Mouse (Mus musculus): ENCODE data around the gene Hoxb7. TPM values are rescaled to one million over a fixed set of nuclear protein-coding genes. Genes with fewer than 3 reads are reported as not detected.

Hoxb7 gene
- polyA plus RNA-seq, 1 experiment from 2014 or later, result 11.7 TPM

DNA sequence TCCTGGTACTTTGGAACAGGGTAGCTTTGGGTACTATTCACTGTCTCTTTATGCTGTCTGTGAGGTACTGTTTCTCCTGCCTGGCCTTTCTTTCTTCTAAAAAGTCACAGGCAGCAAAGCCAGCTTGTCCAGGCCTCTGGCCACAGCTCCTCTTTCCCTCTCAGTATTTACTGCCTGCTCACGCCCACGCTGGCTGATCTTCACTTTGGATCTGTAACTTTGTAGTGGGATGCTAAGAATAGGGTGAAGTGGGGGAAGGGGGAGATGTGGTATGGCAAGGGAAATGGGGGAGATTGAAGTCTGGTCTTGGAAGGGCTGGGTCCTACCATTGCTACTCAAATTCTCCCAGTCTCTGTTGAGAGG lies 47.6 kb downstream of the Hoxb7 start:
- Histone ChIP-seq H3K4me3 (ENCODE audit: low read depth, low read length) (peak overlapping the region; percentile 43), H3K36me3 (ENCODE audit: control insufficient read depth, insufficient read depth, low read length) (peaks cover 10% of the 10 kb centered on the region; the same call in 1 of the 2 replicates), H3K27ac (ENCODE audit: low read depth) (peak overlapping the region; percentile 99), H3K9me3 (ENCODE audit: control insufficient read depth, low read length) (no peaks in the 10 kb centered on the region), H3K4me2 (ENCODE audit: low read length) (peak overlapping the region; percentile 89), H3K9ac (ENCODE audit: low read length) (peak overlapping the region; percentile 83), H3K27me3 (replicated peaks; ENCODE audit: control insufficient read depth, insufficient read depth, low read length) (no peaks in the 10 kb centered on the region), H3K4me1 (replicated peaks; ENCODE audit: control insufficient read depth, insufficient read depth, low read length) (peaks cover 84% of the 10 kb centered on the region)
- peak; percentile 73 for DNase-seq (ENCODE audit: low spot score)
- no peak for ATAC-seq (replicated peaks; ENCODE audit: low FRiP score, low TSS enrichment, low read depth)
- WGBS, result 9% methylated on average over 2 of the region's 2 CpGs

DNA sequence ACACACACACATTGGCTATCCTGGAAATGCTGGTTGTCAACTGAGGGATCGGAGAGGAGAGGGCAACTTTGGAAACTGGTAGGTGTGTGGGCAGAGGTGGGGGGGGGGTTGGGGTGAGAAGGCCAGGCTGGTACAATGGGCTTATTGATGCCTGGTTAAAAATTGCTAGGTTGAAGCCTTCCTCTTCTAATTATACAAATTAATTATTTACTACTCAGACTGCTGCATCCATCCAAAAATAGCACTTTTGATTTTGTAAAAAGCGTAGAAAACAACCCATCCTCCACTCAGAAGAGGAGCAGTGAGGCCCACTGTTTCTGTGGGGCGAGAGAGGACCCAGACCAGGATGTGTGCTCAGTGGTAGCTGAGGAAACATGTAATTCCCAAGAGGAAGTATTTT lies 48.6 kb downstream of the Hoxb7 start:
- Histone ChIP-seq H3K9ac (ENCODE audit: low read length) (peak overlapping the region; percentile 83), H3K4me3 (ENCODE audit: low read depth, low read length) (no peak overlapping the region), H3K27me3 (replicated peaks; ENCODE audit: control insufficient read depth, insufficient read depth, low read length) (no peaks in the 10 kb centered on the region), H3K4me2 (ENCODE audit: low read length) (peak overlapping the region; percentile 89), H3K36me3 (ENCODE audit: control insufficient read depth, insufficient read depth, low read length) (peaks cover 9% of the 10 kb centered on the region; the same call in 1 of the 2 replicates), H3K27ac (ENCODE audit: low read depth) (peak overlapping the region; percentile 99), H3K9me3 (ENCODE audit: control insufficient read depth, low read length) (no peaks in the 10 kb centered on the region), H3K4me1 (replicated peaks; ENCODE audit: control insufficient read depth, insufficient read depth, low read length) (peaks cover 83% of the 10 kb centered on the region)
- ATAC-seq (replicated peaks; ENCODE audit: low FRiP score, low TSS enrichment, low read depth) (0 out of 2 replicates have a peak, but pooled peaks have one; percentile 6), DNase-seq (ENCODE audit: low spot score) (no peak)
- 26% methylated on average over 3 of the region's 3 CpGs for WGBS

DNA sequence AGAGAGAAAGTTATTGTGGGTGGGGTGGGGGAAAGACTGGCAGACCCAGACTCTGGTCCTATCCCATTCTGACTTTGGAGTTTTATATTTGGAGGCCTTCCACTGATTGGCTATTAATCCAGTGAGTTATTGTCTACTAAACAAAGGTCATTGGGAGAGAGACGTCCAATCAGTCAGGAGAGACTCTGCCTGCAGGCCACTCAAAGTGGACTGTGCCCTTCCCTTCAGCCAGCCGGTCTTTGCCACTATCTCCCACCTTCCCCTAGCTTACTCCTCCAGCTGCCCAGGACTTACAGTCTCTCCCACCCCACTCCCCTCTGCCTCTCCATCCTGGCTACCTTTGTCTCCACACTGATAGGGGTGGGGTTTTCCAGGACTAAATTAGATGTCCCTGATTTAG lies 50.2 kb downstream of the Hoxb7 start:
- H3K9me3 ChIP-seq (ENCODE audit: control insufficient read depth, low read length), result no peaks in the 10 kb centered on the region
- ATAC-seq (replicated peaks; ENCODE audit: low FRiP score, low TSS enrichment, low read depth), result no peak
- H3K4me1 ChIP-seq (replicated peaks; ENCODE audit: control insufficient read depth, insufficient read depth, low read length), result peaks cover 74% of the 10 kb centered on the region
- H3K27me3 ChIP-seq (replicated peaks; ENCODE audit: control insufficient read depth, insufficient read depth, low read length), result no peaks in the 10 kb centered on the region
- H3K4me3 ChIP-seq (ENCODE audit: low read depth, low read length), result no peak overlapping the region
- no peaks in the 10 kb centered on the region for H3K36me3 ChIP-seq (ENCODE audit: control insufficient read depth, insufficient read depth, low read length)
- 17% methylated on average over 2 of the region's 2 CpGs for WGBS
- H3K4me2 ChIP-seq (ENCODE audit: low read length), result peak overlapping the region; percentile 12; the same call in 1 of the 2 replicates
- H3K27ac ChIP-seq (ENCODE audit: low read depth), result peak overlapping the region; percentile 98
- H3K9ac ChIP-seq (ENCODE audit: low read length), result peak overlapping the region; percentile 29; the same call in 1 of the 2 replicates
- DNase-seq (ENCODE audit: low spot score), result no peak

DNA sequence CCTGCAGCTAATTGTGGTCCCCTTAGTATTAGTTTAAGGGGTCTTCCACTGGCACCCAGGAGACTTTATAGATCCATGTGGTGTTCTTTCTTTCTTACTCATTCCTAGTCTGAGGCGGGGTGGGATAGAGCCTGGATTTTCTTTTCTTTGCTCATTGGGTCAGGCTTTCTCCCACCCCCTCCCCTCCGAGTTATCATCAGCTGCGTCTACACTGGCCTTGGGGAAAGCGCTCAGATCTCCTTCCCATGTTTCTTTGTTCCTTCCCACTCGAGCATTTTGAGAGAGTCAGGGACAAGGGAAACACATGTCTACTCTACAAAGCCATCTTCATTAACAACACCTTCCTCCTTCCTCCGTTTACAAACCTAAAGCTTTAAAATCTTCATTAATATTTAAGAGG lies 50.6 kb downstream of the Hoxb7 start:
- Histone ChIP-seq H3K9ac (ENCODE audit: low read length) (peak overlapping the region; percentile 29; the same call in 1 of the 2 replicates), H3K4me1 (replicated peaks; ENCODE audit: control insufficient read depth, insufficient read depth, low read length) (peaks cover 70% of the 10 kb centered on the region), H3K4me3 (ENCODE audit: low read depth, low read length) (no peak overlapping the region), H3K27me3 (replicated peaks; ENCODE audit: control insufficient read depth, insufficient read depth, low read length) (no peaks in the 10 kb centered on the region), H3K36me3 (ENCODE audit: control insufficient read depth, insufficient read depth, low read length) (no peaks in the 10 kb centered on the region), H3K9me3 (ENCODE audit: control insufficient read depth, low read length) (no peaks in the 10 kb centered on the region), H3K4me2 (ENCODE audit: low read length) (peak overlapping the region; percentile 12), H3K27ac (ENCODE audit: low read depth) (peak overlapping the region; percentile 98)
- DNase-seq (ENCODE audit: low spot score), result no peak
- 37% methylated on average over 6 of the region's 6 CpGs for WGBS
- no peak for ATAC-seq (replicated peaks; ENCODE audit: low FRiP score, low TSS enrichment, low read depth)

DNA sequence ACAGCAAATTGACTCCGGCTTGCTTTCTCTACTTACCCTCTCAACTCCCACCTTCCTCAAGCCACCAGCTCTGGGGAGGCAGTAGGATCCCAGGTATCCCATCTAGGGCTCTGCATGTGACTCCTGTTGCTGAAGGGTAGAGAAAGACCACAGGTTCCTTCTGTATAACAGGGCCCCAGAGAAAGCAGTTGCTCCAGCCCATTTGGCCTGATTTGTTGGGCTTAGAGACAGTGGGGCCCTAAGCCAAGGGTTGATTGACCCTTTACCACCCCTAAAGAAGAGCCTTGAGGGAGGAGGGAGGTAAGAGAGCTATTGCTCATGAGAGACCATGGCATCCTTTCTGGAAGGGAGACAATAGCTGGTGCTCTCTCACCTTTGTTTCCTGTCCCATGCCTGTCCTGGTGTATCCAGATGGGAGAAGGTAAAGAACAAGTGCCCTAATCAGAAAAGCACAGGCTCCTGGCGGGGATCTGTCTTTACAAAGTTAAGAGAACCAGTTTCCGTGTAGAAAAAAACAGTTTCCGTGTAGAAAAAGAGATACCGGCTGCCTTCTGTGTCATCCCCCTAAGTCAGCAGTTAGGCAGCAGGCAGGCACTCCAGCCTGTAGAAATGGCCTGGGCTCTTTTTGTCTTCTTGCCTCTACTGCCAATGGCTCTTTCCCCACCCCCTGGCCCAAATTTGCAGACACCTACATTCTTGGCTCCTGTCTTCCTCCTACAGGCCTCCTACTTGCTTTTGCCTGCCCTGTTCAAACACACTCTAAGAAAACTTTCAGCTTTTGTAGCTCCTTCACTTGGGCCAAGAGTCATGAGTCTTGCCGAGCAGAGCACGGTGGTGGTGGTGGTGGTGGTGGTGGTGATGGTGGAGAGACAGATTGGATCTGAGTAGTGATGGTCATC lies 52.8 kb downstream of the Hoxb7 start:
- H3K36me3 ChIP-seq (ENCODE audit: control insufficient read depth, insufficient read depth, low read length), result peaks cover 2% of the 10 kb centered on the region; the same call in 1 of the 2 replicates
- 43% methylated on average over 7 of the region's 7 CpGs for WGBS
- H3K27me3 ChIP-seq (replicated peaks; ENCODE audit: control insufficient read depth, insufficient read depth, low read length), result no peaks in the 10 kb centered on the region
- H3K27ac ChIP-seq (ENCODE audit: low read depth), result peak overlapping the region; percentile 98
- peak overlapping the region; percentile 76 for H3K9ac ChIP-seq (ENCODE audit: low read length)
- H3K9me3 ChIP-seq (ENCODE audit: control insufficient read depth, low read length), result no peaks in the 10 kb centered on the region
- H3K4me2 ChIP-seq (ENCODE audit: low read length), result peak overlapping the region; percentile 85
- H3K4me1 ChIP-seq (replicated peaks; ENCODE audit: control insufficient read depth, insufficient read depth, low read length), result peaks cover 80% of the 10 kb centered on the region
- no peak for ATAC-seq (replicated peaks; ENCODE audit: low FRiP score, low TSS enrichment, low read depth)
- DNase-seq (ENCODE audit: low spot score), result no peak
- peak overlapping the region; percentile 41; the same call in 1 of the 2 replicates for H3K4me3 ChIP-seq (ENCODE audit: low read depth, low read length)

MicroRNA genes within 50 kb of the gene (microRNA counts, 519-probe panel; counts per million panel counts)
- microRNA mmu-miR-10a, result 5,538 counts per million, percentile 93 among the panel's probes with 10 or more counts
- 4,108 counts per million, percentile 64 among the panel's probes with 10 or more counts for microRNA mmu-miR-196a

Small RNA genes within 50 kb of the gene (microRNA-seq; reads per million reads assigned to microRNA genes)
- gene Mir10a, result 83,668 reads per million, percentile 100 among the genes with 10 or more reads in this experiment
- gene Mir196a-1, result 9.7 reads per million, percentile 39 among the genes with 10 or more reads in this experiment

Other genes with a start within 250 kb of the Hoxb7 start
- 33.5 and 33.9 TPM in 2 replicates for gene Ube2z, start 221.2 kb upstream of the Hoxb7 start, polyA plus RNA-seq (2014; fragmentation: Nextera tagmentation; extraction: Ambion mirVana)
- gene Atp5g1, start 211.0 kb upstream of the Hoxb7 start, polyA plus RNA-seq (2014; fragmentation: Nextera tagmentation; extraction: Ambion mirVana), result 943 and 1,086 TPM in 2 replicates
- gene Calcoco2, start 174.7 kb upstream of the Hoxb7 start, polyA plus RNA-seq (2014; fragmentation: Nextera tagmentation; extraction: Ambion mirVana), result 0.11 TPM in 1 of 2 replicates, not detected in the other
- 0.15 and 0.22 TPM in 2 replicates for gene Ttll6, start 152.8 kb upstream of the Hoxb7 start, polyA plus RNA-seq (2014; fragmentation: Nextera tagmentation; extraction: Ambion mirVana)
- gene Hoxb13, start 92.3 kb upstream of the Hoxb7 start, polyA plus RNA-seq (2014; fragmentation: Nextera tagmentation; extraction: Ambion mirVana), result not detected in 2 replicates
- gene Hoxb9, start 15.2 kb upstream of the Hoxb7 start, polyA plus RNA-seq (2014; fragmentation: Nextera tagmentation; extraction: Ambion mirVana), result 1.0 and 1.1 TPM in 2 replicates
- 1.5 and 1.7 TPM in 2 replicates for gene Hoxb8, start 4.7 kb upstream of the Hoxb7 start, polyA plus RNA-seq (2014; fragmentation: Nextera tagmentation; extraction: Ambion mirVana)
- gene Hoxb6, start 5.9 kb downstream of the Hoxb7 start, polyA plus RNA-seq (2014; fragmentation: Nextera tagmentation; extraction: Ambion mirVana), result 18.1 and 24.1 TPM in 2 replicates
- gene Hoxb5, start 16.7 kb downstream of the Hoxb7 start, polyA plus RNA-seq (2014; fragmentation: Nextera tagmentation; extraction: Ambion mirVana), result 49.6 and 51.6 TPM in 2 replicates
- gene Hoxb4, start 31.6 kb downstream of the Hoxb7 start, polyA plus RNA-seq (2014; fragmentation: Nextera tagmentation; extraction: Ambion mirVana), result 3.5 and 3.8 TPM in 2 replicates
- 3.7 and 4.9 TPM in 2 replicates for gene Hoxb3, start 36.7 kb downstream of the Hoxb7 start, polyA plus RNA-seq (2014; fragmentation: Nextera tagmentation; extraction: Ambion mirVana)
- gene Hoxb2, start 63.9 kb downstream of the Hoxb7 start, polyA plus RNA-seq (2014; fragmentation: Nextera tagmentation; extraction: Ambion mirVana), result 22.9 and 27.9 TPM in 2 replicates
- gene Hoxb1, start 79.1 kb downstream of the Hoxb7 start, polyA plus RNA-seq (2014; fragmentation: Nextera tagmentation; extraction: Ambion mirVana), result 0.36 and 0.42 TPM in 2 replicates
- 0.87 and 1.7 TPM in 2 replicates for gene Skap1, start 178.0 kb downstream of the Hoxb7 start, polyA plus RNA-seq (2014; fragmentation: Nextera tagmentation; extraction: Ambion mirVana)